ENCODE assay signal across 9 mouse cellular contexts in genomic region chr14:14984710-14985647, GRCm38 (mm10).
DNase-seq lines count a peak whose midpoint lies in the region; ATAC-seq and TF ChIP-seq lines count a peak whose summit lies in the region.
"Had no signal": no experiment of that assay in that cellular context is flagged by ENCODE, and none has a peak within 500 bp of the region (broad histone marks: within the 10 kb centered on the region; RNA-seq: fewer than 3 reads in every experiment).

No protein-coding gene starts in this region.

- no peak overlapping the region for H3K4me2 ChIP-seq in hindbrain, postnatal 0 days (ENCODE audit: low read depth, low read length)
- H3K4me2 ChIP-seq: limb, embryonic 15.5 days had no signal

- H3K9ac ChIP-seq in hindbrain, postnatal 0 days (replicated peaks; ENCODE audit: low read length), result no peak overlapping the region
- H3K9ac ChIP-seq: limb, embryonic 15.5 days had no signal

- peak; percentile 87 for ATAC-seq in Patski
- ATAC-seq in hindbrain, postnatal 0 days, result peak; percentile 91
- peak; percentile 99 for ATAC-seq in megakaryocyte-erythroid progenitor cell, adult 5-6 weeks (replicated peaks; ENCODE audit: low FRiP score, low TSS enrichment, poor library complexity, severe bottlenecking)

- DNase-seq in Patski (ENCODE audit: low read depth, low spot score), result peak; percentile 4
- peak; percentile 52 for DNase-seq in cerebellum, adult 9-11 months
- peak; percentile 60 to 66 for DNase-seq in frontal cortex, postnatal 36 days (ENCODE audit: low spot score in 2 of 2)
- DNase-seq in hindbrain, postnatal 0 days (ENCODE audit: low spot score), result peak; percentile 88
- peak; percentile 54 to 58 for DNase-seq in layer of hippocampus, postnatal 36 days
- DNase-seq in right cerebral cortex, postnatal 14 days, result peak; percentile 80
- peak; percentile 68 for DNase-seq in urinary bladder, postnatal 14 days (ENCODE audit: low spot score)

- POLR2A ChIA-PET in Patski (lab: Charles Lee), result no interaction called here

- H3K27ac ChIP-seq in hindbrain, postnatal 0 days, result no peak overlapping the region
- H3K27ac ChIP-seq: limb, embryonic 15.5 days had no signal

- no peaks in the 10 kb centered on the region for H3K9me3 ChIP-seq in hindbrain, postnatal 0 days (ENCODE audit: low read length)
- H3K9me3 ChIP-seq: limb, embryonic 15.5 days had no signal

- TF ChIP-seq CTCF in Patski (IDR thresholded peaks at IDR 0.05), result peak; percentile 70
- peak; percentile 95 for TF ChIP-seq CTCF in hindbrain, postnatal 0 days (IDR thresholded peaks at IDR 0.05; ENCODE audit: low read depth)

- 46% methylated on average over 11 of the region's 11 CpGs for WGBS in hindbrain, postnatal 0 days

- H3K36me3 ChIP-seq in hindbrain, postnatal 0 days (ENCODE audit: insufficient read depth, low read length), result no peaks in the 10 kb centered on the region
- H3K36me3 ChIP-seq: limb, embryonic 15.5 days had no signal

- in situ Hi-C loops in Patski (cut with MboI; ENCODE audit: low pct_unique_long_range_greater_than_20kb), result loop anchor here (5.0 kb wide), 1 partner anchor 118 kb away; no protein-coding TSS in a partner anchor

- H3K4me3 ChIP-seq in hindbrain, postnatal 0 days (ENCODE audit: low read length), result no peak overlapping the region
- H3K4me3 ChIP-seq: limb, embryonic 15.5 days had no signal

- H3K4me1 ChIP-seq in hindbrain, postnatal 0 days (ENCODE audit: insufficient read depth, low read length), result no peaks in the 10 kb centered on the region
- H3K4me1 ChIP-seq: limb, embryonic 15.5 days had no signal

- CTCF ChIA-PET in Patski (lab: Charles Lee), result interaction anchor here (0.7 to 1.5 kb wide), 7 partner anchors 10 to 411 kb away, joined by 3 to 4 read pairs (median 3); no protein-coding TSS in a partner anchor

- no peaks in the 10 kb centered on the region for H3K27me3 ChIP-seq in Patski
- H3K27me3 ChIP-seq in hindbrain, postnatal 0 days (ENCODE audit: insufficient read depth, low read length), result no peaks in the 10 kb centered on the region
- H3K27me3 ChIP-seq: limb, embryonic 15.5 days had no signal

Comparison
In these comparisons a context has a peak if more than half of its experiments do, and no peak if none do; other contexts are left out.
1. DNase-seq: peak in every context shown above with its lines; median percentile 88 in hindbrain, postnatal 0 days; 80 in right cerebral cortex, postnatal 14 days; 68 in urinary bladder, postnatal 14 days; 63 in frontal cortex, postnatal 36 days; 56 in layer of hippocampus, postnatal 36 days; 52 in cerebellum, adult 9-11 months; 4 in Patski.